Mouse (Mus musculus) heart, postnatal 14 days (tissue): Measurements from ENCODE around the gene Orm1. TPM values are rescaled to one million over a fixed set of nuclear protein-coding genes. Genes with fewer than 3 reads are reported as not detected.

Experiments used
- DNase-seq, 2 experiments: peaks; one replicate each; pipeline ENCODE4 v3.0.0; 2021 to 2022
- intact Hi-C: fragments of 180-260 bp; cut with DNase I; formaldehyde crosslinking; loops from one replicate; pipeline ENCODE4 v1.15.1; 2025
- long read RNA-seq, 2 experiments: library from polyadenylated mRNA; stranded (forward); transcript quantifications; one replicate each; pipeline ENCODE4 v2.0.0; 2021
- total RNA-seq, 2 experiments: library from RNA; stranded (reverse); gene quantifications; 2 replicates each; pipeline ENCODE4 v1.2.3; 2021

Gene Orm1
- under 1 TPM; 0.50 to 0.78 TPM for total RNA-seq
- long read RNA-seq, experiment 1, result 0 reads
- long read RNA-seq, experiment 2, partial matches to known transcripts, result 0 of 1 reads
- long read RNA-seq, experiment 2, other reads (novel, unspliced or antisense), result 0 of 1 reads

- DNase-seq, result no peak
Observed at GRCm38 (mm10) chr4:63344295-63344694, at the start of gene Orm1. Orm1 (plus strand) TSS chr4:63344560.

GRCm38 (mm10) chr4:63295641-63296040, 48.7 kb upstream of the Orm1 start:
- intact Hi-C loops, result no loop called here
- no peak for DNase-seq

More at GRCm38 (mm10) chr4:63344295-63344694, at the start of gene Orm1:
- intact Hi-C loops, result no loop called here

- no peak for DNase-seq
- intact Hi-C loops, result no loop called here
Observed at GRCm38 (mm10) chr4:63296263-63296662, 48.1 kb upstream of the Orm1 start.

- DNase-seq, result no peak
- intact Hi-C loops, result no loop called here
Observed at GRCm38 (mm10) chr4:63296876-63297275, 47.5 kb upstream of the Orm1 start.

- intact Hi-C loops, result no loop called here
- no peak for DNase-seq
Observed at GRCm38 (mm10) chr4:63298191-63298590, 46.2 kb upstream of the Orm1 start.

GRCm38 (mm10) chr4:63302641-63303040, 41.7 kb upstream of the Orm1 start:
- no peak for DNase-seq
- intact Hi-C loops, result no loop called here

- peak; percentile 91 to 95 for DNase-seq
- intact Hi-C loops, result loop anchor here (1.0 to 2.0 kb wide), 2 partner anchors 92 to 149 kb away; no protein-coding TSS in a partner anchor
Observed at GRCm38 (mm10) chr4:63307175-63308062, 36.9 kb upstream of the Orm1 start.

- intact Hi-C loops, result no loop called here
- no peak for DNase-seq
Observed at GRCm38 (mm10) chr4:63308316-63308715, 36.0 kb upstream of the Orm1 start.

GRCm38 (mm10) chr4:63310247-63310855, 34.0 kb upstream of the Orm1 start:
- peak; percentile 51 to 63 for DNase-seq
- intact Hi-C loops, result no loop called here

GRCm38 (mm10) chr4:63311426-63311825, 32.9 kb upstream of the Orm1 start:
- DNase-seq, result no peak
- intact Hi-C loops, result no loop called here

GRCm38 (mm10) chr4:63314063-63314462, 30.3 kb upstream of the Orm1 start:
- no peak for DNase-seq
- intact Hi-C loops, result no loop called here

GRCm38 (mm10) chr4:63316076-63316746, 28.1 kb upstream of the Orm1 start:
- DNase-seq, result peak; percentile 50 to 61
- intact Hi-C loops, result no loop called here

- peak; percentile 74 to 87 for DNase-seq
- intact Hi-C loops, result loop anchor here (1.0 to 2.0 kb wide), 3 partner anchors 105 to 160 kb away; partner anchors contain the start of gene Col27a1
Observed at GRCm38 (mm10) chr4:63319566-63319965, 24.8 kb upstream of the Orm1 start.

- no peak for DNase-seq
- intact Hi-C loops, result no loop called here
Observed at GRCm38 (mm10) chr4:63323275-63323815, 21.0 kb upstream of the Orm1 start.

- no peak for DNase-seq
- intact Hi-C loops, result loop anchor here (5.0 kb wide), 1 partner anchor 511 kb away; no protein-coding TSS in a partner anchor
Observed at GRCm38 (mm10) chr4:63333403-63333802, 11.0 kb upstream of the Orm1 start.

- no peak for DNase-seq
- intact Hi-C loops, result no loop called here
Observed at GRCm38 (mm10) chr4:63338414-63339076, 5.8 kb upstream of the Orm1 start.

- intact Hi-C loops, result no loop called here
- DNase-seq, result no peak
Observed at GRCm38 (mm10) chr4:63342491-63342890, 1.9 kb upstream of the Orm1 start.

GRCm38 (mm10) chr4:63343608-63344007, 752 bp upstream of the Orm1 start:
- intact Hi-C loops, result no loop called here

GRCm38 (mm10) chr4:63345261-63345660, 901 bp downstream of the Orm1 start:
- no peak for DNase-seq
- intact Hi-C loops, result no loop called here

More at GRCm38 (mm10) chr4:63343608-63344007, 752 bp upstream of the Orm1 start:
- no peak for DNase-seq

- intact Hi-C loops, result no loop called here
- no peak for DNase-seq
Observed at GRCm38 (mm10) chr4:63346659-63347058, 2.3 kb downstream of the Orm1 start.
